In the genomic region with DNA sequence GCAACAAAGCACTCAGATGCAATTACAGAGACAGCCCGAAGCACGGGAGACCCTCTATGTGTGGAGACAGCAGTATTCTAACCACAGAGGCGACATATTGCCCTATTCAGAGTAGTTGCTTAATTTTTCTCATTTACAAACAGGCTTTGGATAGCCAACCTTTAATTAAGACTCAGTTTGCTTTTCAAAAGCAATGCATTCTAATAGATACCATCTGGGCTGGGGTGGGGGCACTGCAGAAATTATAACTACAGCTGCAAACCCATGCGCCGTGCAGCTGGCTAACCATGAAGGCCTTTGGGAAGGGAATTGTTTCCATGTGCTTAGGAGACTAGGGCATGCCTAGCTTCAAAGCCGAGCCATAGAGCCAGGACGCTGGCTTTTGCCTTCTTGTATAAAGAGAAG, we compare ENCODE assay signal across 14 mouse cellular contexts. TPM values are rescaled to one million over a fixed set of nuclear protein-coding genes. Genes with fewer than 3 reads are reported as not detected.
A peak's percentile ranks its signal among the peaks of the same experiment; 100 is the strongest.
DNase-seq lines count a peak whose midpoint lies in the region; ATAC-seq lines count a peak whose summit lies in the region.
"Had no signal": no experiment of that assay in that cellular context is flagged by ENCODE, and none has a peak within 500 bp of the region (broad histone marks: within the 10 kb centered on the region; RNA-seq: fewer than 3 reads in every experiment).

No protein-coding gene starts in this region.

- no peak overlapping the region for H3K4me3 ChIP-seq in embryonic facial prominence, embryonic 14.5 days (ENCODE audit: low read depth, low read length)
- H3K4me3 ChIP-seq in limb, embryonic 12.5 days (replicated peaks): no peak overlapping the region
- H3K4me3 ChIP-seq: hindbrain, embryonic 10.5 days; megakaryocyte, embryonic 14.5 days had no signal

- peak; percentile 76 for ATAC-seq in embryonic facial prominence, embryonic 14.5 days (ENCODE audit: low read depth)
- no peak for ATAC-seq in limb, embryonic 12.5 days (ENCODE audit: insufficient number of reproducible peaks, insufficient read depth, low FRiP score, low TSS enrichment, low read depth)
- ATAC-seq in frontal cortex, adult (ENCODE audit: low TSS enrichment): no peak
- ATAC-seq: liver, postnatal 0 days had no signal

- DNase-seq in gastrocnemius, postnatal 25 days: peak; percentile 13
- DNase-seq in gastrocnemius, adult 18-20 months (ENCODE audit: low spot score): no peak
- DNase-seq in embryo, embryonic 10.5 days (ENCODE audit: low spot score): peak; percentile 55
- peak; percentile 83 for DNase-seq in embryonic facial prominence, embryonic 14.5 days (ENCODE audit: low spot score)
- no peak for DNase-seq in layer of hippocampus, postnatal 14 days (ENCODE audit: low spot score in 2 of 2)
- no peak for DNase-seq in spleen, adult 18-20 months
- DNase-seq: cerebellum, adult 9-10 months; liver, postnatal 0 days; lung, postnatal 14 days; right cerebral cortex, postnatal 14 days had no signal

- WGBS in embryonic facial prominence, embryonic 14.5 days: 33% methylated on average over 7 of the region's 7 CpGs
- WGBS in limb, embryonic 12.5 days: 16% methylated on average over 7 of the region's 7 CpGs

- no peaks in the 10 kb centered on the region for H3K36me3 ChIP-seq in embryonic facial prominence, embryonic 14.5 days (ENCODE audit: control insufficient read depth, insufficient read depth, low read length)
- no peaks in the 10 kb centered on the region for H3K36me3 ChIP-seq in limb, embryonic 12.5 days
- H3K36me3 ChIP-seq: hindbrain, embryonic 10.5 days had no signal

- no peaks in the 10 kb centered on the region for H3K27me3 ChIP-seq in embryonic facial prominence, embryonic 14.5 days (replicated peaks; ENCODE audit: control insufficient read depth, insufficient read depth, low read length)
- no peaks in the 10 kb centered on the region for H3K27me3 ChIP-seq in limb, embryonic 12.5 days
- H3K27me3 ChIP-seq: megakaryocyte, embryonic 14.5 days had no signal

- H3K9me3 ChIP-seq in embryonic facial prominence, embryonic 14.5 days (ENCODE audit: control insufficient read depth, low read length): no peaks in the 10 kb centered on the region
- H3K9me3 ChIP-seq in limb, embryonic 12.5 days: no peaks in the 10 kb centered on the region
- H3K9me3 ChIP-seq: hindbrain, embryonic 10.5 days had no signal

- H3K4me2 ChIP-seq in embryonic facial prominence, embryonic 14.5 days (ENCODE audit: low read depth, low read length): no peak overlapping the region
- no peak overlapping the region for H3K4me2 ChIP-seq in limb, embryonic 12.5 days

- H3K4me1 ChIP-seq in embryonic facial prominence, embryonic 14.5 days (ENCODE audit: control insufficient read depth, insufficient read depth, low read length): peaks cover 19% of the 10 kb centered on the region; the same call in 1 of the 2 replicates
- peaks cover 13% of the 10 kb centered on the region for H3K4me1 ChIP-seq in limb, embryonic 12.5 days (replicated peaks)
- H3K4me1 ChIP-seq: megakaryocyte, embryonic 14.5 days had no signal

- H3K9ac ChIP-seq in embryonic facial prominence, embryonic 14.5 days (ENCODE audit: low read depth, low read length): no peak overlapping the region
- H3K9ac ChIP-seq in limb, embryonic 12.5 days (replicated peaks): no peak overlapping the region
- H3K9ac ChIP-seq: liver, postnatal 0 days had no signal

- H3K27ac ChIP-seq in embryonic facial prominence, embryonic 14.5 days (replicated peaks; ENCODE audit: low read depth, low read length): no peak overlapping the region
- H3K27ac ChIP-seq in limb, embryonic 12.5 days: 0 out of 2 replicates have a peak overlapping the region, but pooled peaks have one; percentile 36
- H3K27ac ChIP-seq: hindbrain, embryonic 10.5 days had no signal

RNA-seq across cellular contexts. Expression of a gene that starts 29.6 kb away (rescaled TPM):
- 10 to 100 TPM; 58.4 to 66.3 TPM for total RNA-seq in gastrocnemius, postnatal 25 days (2021)
- 10 to 100 TPM; 42.3 to 50.3 TPM for total RNA-seq in gastrocnemius, adult 18-20 months (2021)
- 330 and 352 TPM in 2 replicates for polyA plus RNA-seq in embryonic facial prominence, embryonic 14.5 days (2014; fragmentation: Nextera tagmentation; extraction: Ambion mirVana)
- 211 and 218 TPM in 2 replicates for polyA plus RNA-seq in limb, embryonic 12.5 days (2016; fragmentation: Nextera tagmentation; extraction: Ambion mirVana)
- total RNA-seq in layer of hippocampus, postnatal 14 days (2021): 10 to 100 TPM in 1 of 2 experiments, 1 to 10 TPM in 1; 8.6 to 13.9 TPM

RNA-seq across cellular contexts. Expression of a gene that starts 57.6 kb away (rescaled TPM):
- total RNA-seq in gastrocnemius, postnatal 25 days (2021): under 1 TPM; 0.28 to 0.78 TPM
- under 1 TPM; 0.18 to 0.36 TPM for total RNA-seq in gastrocnemius, adult 18-20 months (2021)
- polyA plus RNA-seq in embryonic facial prominence, embryonic 14.5 days (2014; fragmentation: Nextera tagmentation; extraction: Ambion mirVana): 10.2 and 14.1 TPM in 2 replicates
- polyA plus RNA-seq in limb, embryonic 12.5 days (2016; fragmentation: Nextera tagmentation; extraction: Ambion mirVana): 10.5 and 11.0 TPM in 2 replicates
- total RNA-seq in layer of hippocampus, postnatal 14 days (2021): 10 to 100 TPM in 1 of 2 experiments, 1 to 10 TPM in 1; 8.6 to 12.2 TPM

Comparison
In these comparisons a context has a peak if more than half of its experiments do, and no peak if none do; other contexts are left out.
1. DNase-seq: peak in gastrocnemius, postnatal 25 days (single experiment), embryo, embryonic 10.5 days (single experiment) and embryonic facial prominence, embryonic 14.5 days (single experiment); none in gastrocnemius, adult 18-20 months (single experiment), layer of hippocampus, postnatal 14 days (0 of 2) and spleen, adult 18-20 months (0 of 2).
2. RNA of a gene that starts 57.6 kb away (total RNA-seq): 8.6 to 12.2 TPM in layer of hippocampus, postnatal 14 days; 0.28 to 0.78 TPM in gastrocnemius, postnatal 25 days and 0.18 to 0.36 TPM in gastrocnemius, adult 18-20 months; every median in the first group is over 4 times any median in the second.